ENCODE assay signal across 15 mouse cellular contexts in the genomic region with DNA sequence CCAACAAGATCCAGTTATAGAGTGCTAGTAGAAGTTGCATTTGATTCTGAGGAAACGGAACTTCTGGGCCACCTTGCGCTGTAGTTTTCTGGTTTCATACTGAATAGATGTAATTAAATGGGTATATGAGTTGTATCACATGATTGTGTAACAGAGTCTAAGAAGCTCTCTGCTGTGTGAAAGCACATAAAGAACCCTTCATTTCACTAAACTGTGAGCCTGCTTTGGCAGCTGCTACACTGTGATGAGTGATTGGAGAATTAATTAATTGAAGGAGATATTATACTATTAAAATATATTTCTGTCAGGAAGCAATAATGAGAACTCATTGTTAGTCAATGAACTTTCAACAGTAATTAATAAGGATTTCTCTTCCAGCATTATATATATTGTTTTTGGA.
"Had no signal": no experiment of that assay in that cellular context is flagged by ENCODE, and none has a peak within 500 bp of the region (broad histone marks: within the 10 kb centered on the region; RNA-seq: fewer than 3 reads in every experiment).

No protein-coding gene starts in this region.

- DNase-seq: retina, postnatal 1 day; right cerebral cortex, adult 18-20 months; right cerebral cortex, postnatal 14 days; right cerebral cortex, postnatal 25 days; right cerebral cortex, postnatal 4 days; spleen, adult 18-20 months; thymus, adult 18-20 months; thymus, adult 2 months; thymus, postnatal 14 days; thymus, postnatal 25 days; thymus, postnatal 36 days; thymus, postnatal 4 days had no signal

- H3K36me3 ChIP-seq: neural tube, embryonic 15.5 days; stomach, embryonic 15.5 days had no signal

- H3K9ac ChIP-seq: neural tube, embryonic 15.5 days; stomach, embryonic 15.5 days had no signal

- H3K27ac ChIP-seq: neural tube, embryonic 15.5 days; stomach, embryonic 15.5 days; stomach, postnatal 0 days had no signal

- H3K4me2 ChIP-seq: neural tube, embryonic 15.5 days; stomach, embryonic 15.5 days had no signal

- H3K27me3 ChIP-seq: neural tube, embryonic 15.5 days; stomach, embryonic 15.5 days had no signal

- H3K9me3 ChIP-seq: neural tube, embryonic 15.5 days; stomach, embryonic 15.5 days had no signal

- H3K4me1 ChIP-seq: neural tube, embryonic 15.5 days; stomach, embryonic 15.5 days had no signal

- H3K4me3 ChIP-seq: neural tube, embryonic 15.5 days; stomach, embryonic 15.5 days had no signal
